Mouse (Mus musculus) heart, postnatal 14 days (tissue): ENCODE data around the gene Slc12a7. TPM values are rescaled to one million over a fixed set of nuclear protein-coding genes. Genes with fewer than 3 reads are reported as not detected.

ENCODE experiments used
- DNase-seq, 2 experiments: peaks; one replicate each; pipeline ENCODE4 v3.0.0; 2021 to 2022
- intact Hi-C: fragments of 180-260 bp; cut with DNase I; formaldehyde crosslinking; loops from one replicate; pipeline ENCODE4 v1.15.1; 2025
- total RNA-seq, 2 experiments: library from RNA; stranded (reverse); gene quantifications; 2 replicates each; pipeline ENCODE4 v1.2.3; 2021

Gene Slc12a7
- total RNA-seq, 2 experiments from 2014 or later = 151 to 165 TPM

DNA sequence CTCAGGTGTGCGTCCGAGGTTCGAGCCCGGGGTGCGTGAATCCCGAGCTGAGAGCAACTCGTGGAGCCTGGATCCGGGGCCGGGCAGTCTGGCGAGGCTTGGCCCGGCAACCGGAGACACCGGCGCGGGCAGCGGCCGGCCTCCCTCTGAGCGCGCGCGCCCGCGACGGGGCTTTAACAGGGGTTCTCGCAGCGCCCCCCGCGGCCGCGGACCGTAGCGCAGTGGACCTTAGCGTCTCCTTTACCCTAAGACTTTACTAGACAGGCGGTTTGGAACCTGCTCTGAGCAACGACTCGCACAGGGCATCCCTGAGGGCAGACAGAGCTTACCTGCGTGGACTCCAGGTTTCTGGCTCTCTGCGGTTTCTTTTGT lies 114.6 kb downstream of the Slc12a7 start, which contains the start of gene Nkd2:
Gene Nkd2 (minus strand): TSS at position 167 of the 372 bp plus-strand sequence.
- intact Hi-C loops = no loop called here
- DNase-seq = peak; percentile 90 to 92

Other genes starting within 250 kb of the Slc12a7 start
- not detected for gene Slc6a3, start 196.3 kb upstream of the Slc12a7 start, total RNA-seq
- 10 to 100 TPM; 57.0 to 60.5 TPM for gene Clptm1l, start 129.1 kb upstream of the Slc12a7 start, total RNA-seq
- under 1 TPM; 0.14 to 0.41 TPM for gene Tert, start 106.2 kb upstream of the Slc12a7 start, total RNA-seq
- gene Slc6a18, start 55.1 kb upstream of the Slc12a7 start, total RNA-seq = not detected
- under 1 TPM in 1 of 2 experiments, not detected in 1; 0.12 TPM for gene Slc6a19, start 28.2 kb upstream of the Slc12a7 start, total RNA-seq
- 1 to 10 TPM; 1.7 to 2.2 TPM for gene Nkd2, start 114.5 kb downstream of the Slc12a7 start, total RNA-seq
- gene Trip13, start 204.7 kb downstream of the Slc12a7 start, total RNA-seq = 1 to 10 TPM in 1 of 2 experiments, under 1 TPM in 1; 0.62 to 1.4 TPM
- gene Brd9, start 204.7 kb downstream of the Slc12a7 start, total RNA-seq = 10 to 100 TPM; 23.3 to 24.8 TPM
- gene Zdhhc11, start 230.8 kb downstream of the Slc12a7 start, total RNA-seq = not detected